Mouse (Mus musculus): ENCODE data around the gene Bad. TPM values are rescaled to one million over a fixed set of nuclear protein-coding genes. Genes with fewer than 3 reads are reported as not detected.

Bad gene
- polyA plus RNA-seq, 1 experiment = 59.1 TPM

- H3K36me3 ChIP-seq (ENCODE audit: control insufficient read depth, insufficient read depth, low read length) = no peaks in the 10 kb centered on the region
- 26% methylated on average over 15 of the region's 15 CpGs for WGBS
- peaks cover 27% of the 10 kb centered on the region for H3K4me1 ChIP-seq (replicated peaks; ENCODE audit: control insufficient read depth, insufficient read depth, low read length)
- H3K27ac ChIP-seq (ENCODE audit: control insufficient read depth, insufficient read depth, low read length) = no peak overlapping the region
- no peak for TF ChIP-seq POLR2A (IDR thresholded peaks at IDR 0.05; ENCODE audit: control insufficient read depth, extremely low read depth, insufficient read depth, low read length, poor library complexity)
- TF ChIP-seq CTCF (IDR thresholded peaks at IDR 0.05; ENCODE audit: borderline replicate concordance, control insufficient read depth, extremely low read depth, insufficient read depth, low read length, poor library complexity) = no peak
- no peaks in the 10 kb centered on the region for H3K27me3 ChIP-seq (ENCODE audit: control insufficient read depth, insufficient read depth, low read length)
- 0 out of 2 replicates have a peak overlapping the region, but pooled peaks have one; percentile 3 for H3K4me3 ChIP-seq (ENCODE audit: control insufficient read depth, insufficient read depth, low read length)
- peak; percentile 39 for DNase-seq
These were observed 27.0 kb downstream of the Bad start for GRCm38 (mm10) chr19:6968491-6969271.

GRCm38 (mm10) chr19:6969291-6969664 is 27.6 kb downstream of the Bad start:
- 3% methylated on average over 20 of the region's 20 CpGs for WGBS
- Histone ChIP-seq H3K4me3 (ENCODE audit: control insufficient read depth, insufficient read depth, low read length) (peak overlapping the region; percentile 51), H3K27me3 (ENCODE audit: control insufficient read depth, insufficient read depth, low read length) (no peaks in the 10 kb centered on the region), H3K4me1 (replicated peaks; ENCODE audit: control insufficient read depth, insufficient read depth, low read length) (peaks cover 30% of the 10 kb centered on the region), H3K36me3 (ENCODE audit: control insufficient read depth, insufficient read depth, low read length) (no peaks in the 10 kb centered on the region), H3K27ac (ENCODE audit: control insufficient read depth, insufficient read depth, low read length) (no peak overlapping the region)
- no peak for TF ChIP-seq CTCF (IDR thresholded peaks at IDR 0.05; ENCODE audit: borderline replicate concordance, control insufficient read depth, extremely low read depth, insufficient read depth, low read length, poor library complexity)
- no peak for DNase-seq

- WGBS = 2% methylated on average over 55 of the region's 55 CpGs
- no peak overlapping the region for H3K27ac ChIP-seq (ENCODE audit: control insufficient read depth, insufficient read depth, low read length)
- peak; percentile 67 for DNase-seq
- TF ChIP-seq POLR2A (IDR thresholded peaks at IDR 0.05; ENCODE audit: control insufficient read depth, extremely low read depth, insufficient read depth, low read length, poor library complexity) (no peak), CTCF (IDR thresholded peaks at IDR 0.05; ENCODE audit: borderline replicate concordance, control insufficient read depth, extremely low read depth, insufficient read depth, low read length, poor library complexity) (peak; percentile 94)
- peaks cover 30% of the 10 kb centered on the region for H3K4me1 ChIP-seq (replicated peaks; ENCODE audit: control insufficient read depth, insufficient read depth, low read length)
- H3K27me3 ChIP-seq (ENCODE audit: control insufficient read depth, insufficient read depth, low read length) = no peaks in the 10 kb centered on the region
- no peaks in the 10 kb centered on the region for H3K36me3 ChIP-seq (ENCODE audit: control insufficient read depth, insufficient read depth, low read length)
- H3K4me3 ChIP-seq (ENCODE audit: control insufficient read depth, insufficient read depth, low read length) = peak overlapping the region; percentile 51
These were observed 28.2 kb downstream of the Bad start for GRCm38 (mm10) chr19:6969665-6970381.

DNA sequence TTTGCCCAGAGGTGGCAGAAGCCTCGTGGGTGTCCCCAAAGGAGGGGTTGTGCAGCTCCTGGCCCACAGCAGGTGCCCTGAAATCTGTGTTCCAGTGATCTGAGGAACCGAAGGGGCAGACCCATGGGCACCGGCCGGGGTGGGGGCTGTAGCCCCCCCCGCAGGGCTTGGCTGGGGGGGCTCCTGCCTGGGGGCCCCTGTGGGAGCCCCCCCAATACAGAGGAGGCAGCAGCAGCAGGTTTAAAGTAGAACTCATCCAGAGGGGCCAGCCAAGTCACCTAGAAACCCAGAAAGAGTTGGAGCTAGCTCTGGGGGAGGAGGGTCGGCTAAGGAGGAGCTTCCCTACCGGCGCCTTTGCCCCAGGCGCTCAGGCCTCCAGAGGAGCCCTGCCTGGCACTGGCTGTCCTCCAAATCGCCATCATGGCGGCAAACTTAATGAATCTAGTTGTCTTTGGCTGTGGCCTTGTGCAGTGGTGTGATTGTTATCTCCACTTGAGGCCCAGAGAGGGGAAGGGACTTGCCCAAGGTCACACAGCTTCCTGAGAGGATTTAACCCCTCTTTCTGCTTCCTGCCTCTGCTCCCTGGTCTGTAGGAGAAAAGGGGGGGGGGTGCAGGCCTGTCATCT is 28.9 kb downstream of the Bad start:
- DNase-seq = no peak
- Histone ChIP-seq H3K27me3 (ENCODE audit: control insufficient read depth, insufficient read depth, low read length) (no peaks in the 10 kb centered on the region), H3K36me3 (ENCODE audit: control insufficient read depth, insufficient read depth, low read length) (no peaks in the 10 kb centered on the region), H3K4me3 (ENCODE audit: control insufficient read depth, insufficient read depth, low read length) (no peak overlapping the region), H3K4me1 (replicated peaks; ENCODE audit: control insufficient read depth, insufficient read depth, low read length) (peaks cover 30% of the 10 kb centered on the region), H3K27ac (ENCODE audit: control insufficient read depth, insufficient read depth, low read length) (no peak overlapping the region)
- 51% methylated on average over 11 of the region's 11 CpGs for WGBS
- no peak for TF ChIP-seq POLR2A (IDR thresholded peaks at IDR 0.05; ENCODE audit: control insufficient read depth, extremely low read depth, insufficient read depth, low read length, poor library complexity)
- no peak for TF ChIP-seq CTCF (IDR thresholded peaks at IDR 0.05; ENCODE audit: borderline replicate concordance, control insufficient read depth, extremely low read depth, insufficient read depth, low read length, poor library complexity)

DNA sequence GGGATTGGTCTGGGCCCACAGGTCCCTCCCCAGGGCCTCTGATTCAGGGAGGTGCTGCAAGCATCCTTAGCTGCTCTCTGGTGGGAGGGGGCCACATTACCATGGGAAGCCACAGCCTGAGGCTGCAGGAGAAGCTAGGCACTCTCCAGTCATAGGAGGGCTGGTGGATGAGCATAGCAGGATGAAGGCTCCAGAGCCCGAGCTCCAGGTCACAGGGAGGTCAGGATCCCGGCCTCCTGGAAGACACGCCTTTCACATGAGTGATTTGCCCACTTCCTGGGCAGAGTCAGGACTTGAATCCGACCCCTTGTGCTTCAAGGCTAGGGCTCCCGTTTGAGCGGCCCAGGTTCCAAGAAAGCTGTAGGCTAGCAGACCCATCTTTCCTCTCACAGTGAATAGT is 30.0 kb downstream of the Bad start:
- Histone ChIP-seq H3K4me1 (replicated peaks; ENCODE audit: control insufficient read depth, insufficient read depth, low read length) (peaks cover 35% of the 10 kb centered on the region), H3K27me3 (ENCODE audit: control insufficient read depth, insufficient read depth, low read length) (no peaks in the 10 kb centered on the region), H3K27ac (ENCODE audit: control insufficient read depth, insufficient read depth, low read length) (no peak overlapping the region), H3K4me3 (ENCODE audit: control insufficient read depth, insufficient read depth, low read length) (no peak overlapping the region), H3K36me3 (ENCODE audit: control insufficient read depth, insufficient read depth, low read length) (no peaks in the 10 kb centered on the region)
- no peak for TF ChIP-seq POLR2A (IDR thresholded peaks at IDR 0.05; ENCODE audit: control insufficient read depth, extremely low read depth, insufficient read depth, low read length, poor library complexity)
- no peak for TF ChIP-seq CTCF (IDR thresholded peaks at IDR 0.05; ENCODE audit: borderline replicate concordance, control insufficient read depth, extremely low read depth, insufficient read depth, low read length, poor library complexity)
- 92% methylated on average over 6 of the region's 6 CpGs for WGBS
- DNase-seq = no peak

DNA sequence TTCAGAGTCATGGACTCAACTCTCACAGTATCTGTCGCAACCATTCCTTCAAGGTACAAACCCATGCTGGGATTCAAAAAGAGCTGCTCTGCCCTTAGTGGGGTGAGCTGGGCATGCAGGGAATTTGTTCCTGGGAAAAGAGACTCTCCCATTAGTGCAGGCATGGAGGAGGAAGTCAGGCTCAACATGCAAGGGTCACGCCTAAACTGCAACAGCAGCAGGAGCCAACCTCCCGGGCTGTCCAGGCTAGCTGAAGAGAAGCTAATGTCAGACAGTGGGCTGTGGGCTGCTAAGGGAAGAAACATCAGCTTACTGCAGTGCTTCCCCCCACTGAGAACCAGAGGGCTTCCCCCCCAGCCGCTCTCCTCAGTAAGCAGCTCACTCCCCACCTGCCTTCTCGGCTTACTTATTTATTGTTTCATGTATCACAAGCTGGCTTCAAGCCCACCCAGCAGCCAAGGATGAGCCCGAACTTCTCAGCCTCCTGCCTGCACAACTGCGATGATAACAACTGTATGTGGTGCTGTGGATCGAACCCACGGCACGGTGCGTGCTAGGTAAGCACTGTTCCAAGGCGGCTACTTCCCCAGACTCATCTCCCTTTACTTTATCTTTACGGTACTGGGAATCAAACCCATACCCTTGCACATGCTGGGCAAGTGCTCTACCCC is 30.7 kb downstream of the Bad start:
- TF ChIP-seq POLR2A (IDR thresholded peaks at IDR 0.05; ENCODE audit: control insufficient read depth, extremely low read depth, insufficient read depth, low read length, poor library complexity) (no peak), CTCF (IDR thresholded peaks at IDR 0.05; ENCODE audit: borderline replicate concordance, control insufficient read depth, extremely low read depth, insufficient read depth, low read length, poor library complexity) (no peak)
- no peak overlapping the region for H3K4me3 ChIP-seq (ENCODE audit: control insufficient read depth, insufficient read depth, low read length)
- H3K27me3 ChIP-seq (ENCODE audit: control insufficient read depth, insufficient read depth, low read length) = no peaks in the 10 kb centered on the region
- H3K36me3 ChIP-seq (ENCODE audit: control insufficient read depth, insufficient read depth, low read length) = peaks cover under 1% of the 10 kb centered on the region; the same call in 1 of the 2 replicates
- DNase-seq = no peak
- H3K27ac ChIP-seq (ENCODE audit: control insufficient read depth, insufficient read depth, low read length) = no peak overlapping the region
- peaks cover 40% of the 10 kb centered on the region for H3K4me1 ChIP-seq (replicated peaks; ENCODE audit: control insufficient read depth, insufficient read depth, low read length)
- WGBS = 88% methylated on average over 13 of the region's 13 CpGs

All from thymus, adult 2 months (tissue).